Mouse (Mus musculus) spleen, adult 2 months (tissue): ENCODE results near the gene Prrt3. TPM values are rescaled to one million over a fixed set of nuclear protein-coding genes. Genes with fewer than 3 reads are reported as not detected.

Experiments
- DNase-seq, 2 experiments: peaks; one replicate each; pipeline versions ENCODE4 v3.0.0 to v3.0.0-alpha.2; 2012 to 2021; ENCODE audit warnings: low spot score in 2 of 2, low read depth in 1 of 2
- H3K27ac ChIP-seq: fragments of 200-500 bp; 2 replicates; pipeline ENCODE4 v1.5.1; 2012; ENCODE audit warnings: low read length, inconsistent platforms; ENCODE audit not compliant: insufficient read depth
- H3K27me3 ChIP-seq: fragments of 200-500 bp; 2 replicates; pipeline ENCODE4 v1.6.1; 2012; ENCODE audit warnings: mild to moderate bottlenecking, moderate library complexity, low read length, inconsistent platforms; ENCODE audit not compliant: control insufficient read depth, insufficient read depth
- H3K36me3 ChIP-seq: fragments of 200-500 bp; 2 replicates; pipeline ENCODE4 v1.6.1; 2012; ENCODE audit warnings: mild to moderate bottlenecking, low read length, inconsistent platforms; ENCODE audit not compliant: control insufficient read depth, insufficient read depth
- H3K4me1 ChIP-seq: fragments of 200-500 bp; 2 replicates; pipeline ENCODE4 v1.6.1; 2011; ENCODE audit warnings: inconsistent platforms; ENCODE audit not compliant: control insufficient read depth, insufficient read depth, insufficient read length
- H3K4me3 ChIP-seq: fragments of 200-500 bp; 2 replicates; pipeline ENCODE4 v1.5.1; 2011; ENCODE audit warnings: mild to moderate bottlenecking, inconsistent platforms; ENCODE audit not compliant: insufficient read depth, insufficient read length; ENCODE audit errors: extremely low read depth
- CTCF ChIP-seq: fragments of 200-500 bp; IDR thresholded peaks from 2 replicates; pipeline ENCODE4 v1.5.1; 2011; ENCODE audit warnings: mild to moderate bottlenecking, inconsistent platforms; ENCODE audit not compliant: insufficient read depth, insufficient read length, insufficient replicate concordance; ENCODE audit errors: extremely low read depth
- POLR2A ChIP-seq: fragments of 200-500 bp; IDR thresholded peaks from 2 replicates; pipeline ENCODE4 v1.6.1; 2011; ENCODE audit warnings: low read depth, low read length, inconsistent platforms
- WGBS: fragments of 180-500 bp; shearing (Covaris S2); methylation state at CpG from one replicate; pipeline ENCODE4 v1.1.7; 2018; 5-methylcytosine and 5-hydroxymethylcytosine counted together
- polyA plus RNA-seq: library from polyadenylated mRNA; depleted of rRNA; stranded (reverse); fragments of >200 nt; gene quantifications from 2 replicates; pipeline ENCODE4 v1.2.3, GENCODE M21; 2012; rRNA removed

Prrt3 gene
- polyA plus RNA-seq, 1 experiment, result 0.04 TPM

GRCm38 (mm10) chr6:113451839-113452238 lies 49.9 kb downstream of the Prrt3 start:
- TF ChIP-seq POLR2A (no peak), CTCF (no peak)
- no peaks in the 10 kb centered on the region for H3K27me3 ChIP-seq
- H3K4me3 ChIP-seq, result no peak overlapping the region
- no peaks in the 10 kb centered on the region; the same call in 1 of the 2 replicates for H3K4me1 ChIP-seq
- no peak for DNase-seq
- WGBS, result 88% methylated on average over 2 of the region's 2 CpGs
- H3K36me3 ChIP-seq, result peaks cover 9% of the 10 kb centered on the region
- H3K27ac ChIP-seq, result no peak overlapping the region

GRCm38 (mm10) chr6:113447639-113448038 lies 54.1 kb downstream of the Prrt3 start:
- H3K27ac ChIP-seq, result no peak overlapping the region
- H3K27me3 ChIP-seq, result no peaks in the 10 kb centered on the region
- TF ChIP-seq CTCF (no peak), POLR2A (no peak)
- H3K4me1 ChIP-seq, result no peaks in the 10 kb centered on the region
- no peak overlapping the region for H3K4me3 ChIP-seq
- WGBS, result 93% methylated on average over 4 of the region's 4 CpGs
- DNase-seq, result no peak
- peaks cover 11% of the 10 kb centered on the region for H3K36me3 ChIP-seq

- H3K27ac ChIP-seq, result no peak overlapping the region
- TF ChIP-seq CTCF, result no peak
- no peak for TF ChIP-seq POLR2A
- H3K36me3 ChIP-seq, result peaks cover 11% of the 10 kb centered on the region
- WGBS, result 72% methylated on average over 8 of the region's 8 CpGs
- DNase-seq, result no peak
- H3K4me1 ChIP-seq, result no peaks in the 10 kb centered on the region
- H3K4me3 ChIP-seq, result no peak overlapping the region
- H3K27me3 ChIP-seq, result no peaks in the 10 kb centered on the region
Observed at GRCm38 (mm10) chr6:113444207-113444965, 57.3 kb downstream of the Prrt3 start.

Other genes with a start within 250 kb of the Prrt3 start
- gene Cpne9, start 219.6 kb downstream of the Prrt3 start, polyA plus RNA-seq, result 0.13 and 0.23 TPM in 2 replicates
- gene Brpf1, start 194.8 kb downstream of the Prrt3 start, polyA plus RNA-seq, result 24.2 and 26.3 TPM in 2 replicates
- gene Ogg1, start 175.0 kb downstream of the Prrt3 start, polyA plus RNA-seq, result 13.0 and 14.8 TPM in 2 replicates
- 21.0 and 22.6 TPM in 2 replicates for gene Camk1, start 157.9 kb downstream of the Prrt3 start, polyA plus RNA-seq
- gene Tada3, start 124.0 kb downstream of the Prrt3 start, polyA plus RNA-seq, result 17.1 and 22.1 TPM in 2 replicates
- 87.2 and 94.8 TPM in 2 replicates for gene Arpc4, start 123.8 kb downstream of the Prrt3 start, polyA plus RNA-seq
- gene Ttll3, start 112.7 kb downstream of the Prrt3 start, polyA plus RNA-seq, result 20.9 and 21.2 TPM in 2 replicates
- 29.2 and 53.2 TPM in 2 replicates for gene Rpusd3, start 82.6 kb downstream of the Prrt3 start, polyA plus RNA-seq
- 4.7 and 7.8 TPM in 2 replicates for gene Cidec, start 66.2 kb downstream of the Prrt3 start, polyA plus RNA-seq
- 32.2 and 33.6 TPM in 2 replicates for gene Jagn1, start 59.4 kb downstream of the Prrt3 start, polyA plus RNA-seq
- gene Il17re, start 43.4 kb downstream of the Prrt3 start, polyA plus RNA-seq, result 0.61 and 1.3 TPM in 2 replicates
- 10.9 and 12.4 TPM in 2 replicates for gene Il17rc, start 30.5 kb downstream of the Prrt3 start, polyA plus RNA-seq
- 7.8 and 8.4 TPM in 2 replicates for gene Creld1, start 18.6 kb downstream of the Prrt3 start, polyA plus RNA-seq
- 18.2 and 20.0 TPM in 2 replicates for gene Emc3, start 29.7 kb upstream of the Prrt3 start, polyA plus RNA-seq
- 2.3 and 2.8 TPM in 2 replicates for gene Fancd2, start 29.8 kb upstream of the Prrt3 start, polyA plus RNA-seq
- gene Fancd2os, start 98.8 kb upstream of the Prrt3 start, polyA plus RNA-seq, result not detected in 2 replicates
- gene Brk1, start 102.8 kb upstream of the Prrt3 start, polyA plus RNA-seq, result 97.5 and 107 TPM in 2 replicates
- gene Vhl, start 122.0 kb upstream of the Prrt3 start, polyA plus RNA-seq, result 18.7 and 19.3 TPM in 2 replicates
- gene Irak2, start 136.5 kb upstream of the Prrt3 start, polyA plus RNA-seq, result 42.4 and 56.2 TPM in 2 replicates
- gene Tatdn2, start 195.1 kb upstream of the Prrt3 start, polyA plus RNA-seq, result 24.3 and 27.4 TPM in 2 replicates
- gene Ghrl, start 217.9 kb upstream of the Prrt3 start, polyA plus RNA-seq, result 0.54 TPM in 1 of 2 replicates, not detected in the other
- gene Sec13, start 238.8 kb upstream of the Prrt3 start, polyA plus RNA-seq, result 80.0 and 81.8 TPM in 2 replicates